Mouse (Mus musculus): ENCODE data around the gene Col6a2. TPM values are rescaled to one million over a fixed set of nuclear protein-coding genes. Genes with fewer than 3 reads are reported as not detected.

The Col6a2 gene
- polyA plus RNA-seq, 1 experiment from 2014 or later = 101 TPM

- 68% methylated on average over 20 of the region's 20 CpGs for WGBS
- Histone ChIP-seq H3K27ac (ENCODE audit: low read depth, low read length) (peak overlapping the region; percentile 35; the same call in 1 of the 2 replicates), H3K4me3 (ENCODE audit: low read depth, low read length) (no peak overlapping the region), H3K4me2 (replicated peaks; ENCODE audit: low read depth) (no peak overlapping the region), H3K27me3 (replicated peaks; ENCODE audit: control insufficient read depth, insufficient read depth, low read length) (no peaks in the 10 kb centered on the region), H3K9me3 (ENCODE audit: control insufficient read depth) (no peaks in the 10 kb centered on the region), H3K9ac (ENCODE audit: low read depth, low read length) (no peak overlapping the region), H3K4me1 (replicated peaks; ENCODE audit: control insufficient read depth, insufficient read depth, low read length) (no peaks in the 10 kb centered on the region), H3K36me3 (ENCODE audit: control insufficient read depth, insufficient read depth) (no peaks in the 10 kb centered on the region)
- TF ChIP-seq CTCF (IDR thresholded peaks at IDR 0.05; ENCODE audit: low read depth) = no peak
- ATAC-seq = peak; percentile 51
Observed at GRCm38 (mm10) chr10:76664156-76665115, 41.0 kb upstream of the Col6a2 start.

DNA sequence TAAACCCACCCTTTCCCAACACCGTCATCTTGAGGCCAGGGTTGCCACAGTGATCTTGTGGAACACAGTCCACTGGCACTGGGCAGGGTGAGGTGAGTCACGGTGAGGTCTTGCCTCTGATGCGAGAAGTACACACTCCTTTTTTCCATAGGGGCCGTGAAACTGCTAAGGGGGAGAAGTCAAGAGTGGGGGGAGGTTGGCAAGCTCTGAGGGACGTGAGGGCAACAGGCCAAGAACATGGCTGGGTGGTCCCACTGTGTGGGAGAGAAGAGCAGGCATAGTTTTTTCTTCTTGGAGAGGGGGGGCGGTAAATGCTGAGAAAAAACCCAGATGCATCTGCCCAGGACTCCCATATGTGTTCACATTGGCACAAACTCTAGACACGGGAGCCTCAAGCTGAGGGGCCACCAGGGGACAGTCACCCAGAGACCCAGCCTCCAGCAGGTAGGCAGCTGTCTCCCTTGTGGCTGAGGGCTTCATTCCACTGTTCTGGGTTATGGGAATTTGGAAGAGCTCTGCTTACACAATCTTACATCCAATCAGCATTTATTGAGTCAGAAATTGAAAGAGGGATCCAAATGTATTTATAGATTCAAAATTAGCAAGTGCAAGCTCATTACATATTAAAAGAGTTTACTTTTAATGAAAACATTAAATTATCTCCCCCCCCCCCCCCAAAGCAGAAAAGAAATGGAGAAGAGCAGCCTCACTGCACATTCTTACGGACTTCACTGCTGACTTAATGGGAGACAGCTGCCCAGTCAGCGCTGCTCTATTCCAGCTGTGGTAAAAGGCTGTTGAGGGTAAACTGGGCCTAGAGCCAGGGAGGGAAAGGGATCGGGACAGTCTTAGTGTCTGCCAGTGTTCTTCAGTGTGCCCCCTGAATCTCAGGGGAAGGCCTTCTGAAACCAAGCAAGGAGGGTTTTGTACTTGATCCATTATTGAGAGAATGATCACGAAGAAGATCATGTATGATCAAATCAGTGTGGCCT is 30.2 kb upstream of the Col6a2 start:
- TF ChIP-seq CTCF (IDR thresholded peaks at IDR 0.05; ENCODE audit: low read depth) = no peak
- no peaks in the 10 kb centered on the region for H3K4me1 ChIP-seq (replicated peaks; ENCODE audit: control insufficient read depth, insufficient read depth, low read length)
- no peaks in the 10 kb centered on the region for H3K27me3 ChIP-seq (replicated peaks; ENCODE audit: control insufficient read depth, insufficient read depth, low read length)
- no peaks in the 10 kb centered on the region for H3K9me3 ChIP-seq (ENCODE audit: control insufficient read depth)
- no peak overlapping the region for H3K4me3 ChIP-seq (ENCODE audit: low read depth, low read length)
- H3K9ac ChIP-seq (ENCODE audit: low read depth, low read length) = no peak overlapping the region
- H3K4me2 ChIP-seq (replicated peaks; ENCODE audit: low read depth) = no peak overlapping the region
- no peaks in the 10 kb centered on the region for H3K36me3 ChIP-seq (ENCODE audit: control insufficient read depth, insufficient read depth)
- WGBS = 65% methylated on average over 11 of the region's 11 CpGs
- peak overlapping the region; percentile 41 for H3K27ac ChIP-seq (ENCODE audit: low read depth, low read length)
- peak; percentile 38; the same call in 1 of the 2 replicates for ATAC-seq

DNA sequence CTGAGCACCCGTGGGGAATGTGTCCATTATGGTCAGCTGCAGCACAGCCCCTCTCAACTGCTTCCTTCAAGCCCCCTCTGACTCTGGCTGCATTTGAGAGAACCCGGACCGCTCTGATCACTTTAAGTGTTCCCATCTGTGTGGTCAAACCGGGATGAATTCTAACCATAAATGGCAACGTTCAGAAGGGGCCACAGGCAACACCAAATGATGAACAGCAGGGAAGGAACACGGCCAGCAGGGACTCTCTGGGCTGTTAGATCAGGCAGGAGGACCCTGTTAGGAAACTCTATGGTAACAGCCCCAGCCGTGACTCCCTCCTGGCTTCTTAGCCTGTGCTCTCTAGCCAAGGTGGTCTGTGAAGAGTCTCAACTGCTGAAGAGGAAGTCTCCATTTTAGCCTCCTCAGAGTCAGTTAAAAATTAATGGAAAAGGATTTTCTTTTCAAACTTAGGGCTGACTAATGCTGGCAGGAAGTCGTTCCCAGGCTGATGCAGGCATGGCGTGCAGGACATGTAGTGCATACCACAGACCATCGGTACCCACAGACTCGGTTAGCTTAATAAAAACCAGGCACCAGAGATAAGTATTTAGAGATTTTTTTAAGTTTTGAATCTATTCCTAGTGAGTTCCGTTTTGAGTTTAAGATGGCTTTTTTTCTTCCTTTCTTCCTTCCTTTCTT is 27.4 kb upstream of the Col6a2 start:
- Histone ChIP-seq H3K9me3 (ENCODE audit: control insufficient read depth) (no peaks in the 10 kb centered on the region), H3K4me2 (replicated peaks; ENCODE audit: low read depth) (no peak overlapping the region)
- 0 out of 2 replicates have a peak, but pooled peaks have one; percentile 41 for ATAC-seq

GRCm38 (mm10) chr10:76648738-76649137 is 25.3 kb upstream of the Col6a2 start:
- H3K36me3 ChIP-seq (ENCODE audit: control insufficient read depth, insufficient read depth) = no peaks in the 10 kb centered on the region
- no peak overlapping the region for H3K4me2 ChIP-seq (replicated peaks; ENCODE audit: low read depth)
- H3K27me3 ChIP-seq (replicated peaks; ENCODE audit: control insufficient read depth, insufficient read depth, low read length) = no peaks in the 10 kb centered on the region
- no peak overlapping the region for H3K9ac ChIP-seq (ENCODE audit: low read depth, low read length)
- no peaks in the 10 kb centered on the region for H3K9me3 ChIP-seq (ENCODE audit: control insufficient read depth)
- no peak for ATAC-seq
- no peak for TF ChIP-seq CTCF (IDR thresholded peaks at IDR 0.05; ENCODE audit: low read depth)
- no peak overlapping the region for H3K27ac ChIP-seq (ENCODE audit: low read depth, low read length)
- 90% methylated on average over 10 of the region's 10 CpGs for WGBS
- H3K4me1 ChIP-seq (replicated peaks; ENCODE audit: control insufficient read depth, insufficient read depth, low read length) = no peaks in the 10 kb centered on the region
- no peak overlapping the region for H3K4me3 ChIP-seq (ENCODE audit: low read depth, low read length)

More for the DNA sequence above, 27.4 kb upstream of the Col6a2 start:
- Histone ChIP-seq H3K4me1 (replicated peaks; ENCODE audit: control insufficient read depth, insufficient read depth, low read length) (no peaks in the 10 kb centered on the region), H3K27me3 (replicated peaks; ENCODE audit: control insufficient read depth, insufficient read depth, low read length) (no peaks in the 10 kb centered on the region), H3K36me3 (ENCODE audit: control insufficient read depth, insufficient read depth) (no peaks in the 10 kb centered on the region), H3K4me3 (ENCODE audit: low read depth, low read length) (no peak overlapping the region), H3K9ac (ENCODE audit: low read depth, low read length) (no peak overlapping the region), H3K27ac (ENCODE audit: low read depth, low read length) (peak overlapping the region; percentile 54)
- WGBS = 40% methylated on average over 12 of the region's 12 CpGs
- 0 out of 2 replicates have a peak, but pooled peaks have one; percentile 5 for TF ChIP-seq CTCF (IDR thresholded peaks at IDR 0.05; ENCODE audit: low read depth)

- no peaks in the 10 kb centered on the region for H3K4me1 ChIP-seq (replicated peaks; ENCODE audit: control insufficient read depth, insufficient read depth, low read length)
- ATAC-seq = no peak
- H3K27ac ChIP-seq (ENCODE audit: low read depth, low read length) = no peak overlapping the region
- no peak for TF ChIP-seq CTCF (IDR thresholded peaks at IDR 0.05; ENCODE audit: low read depth)
- H3K4me3 ChIP-seq (ENCODE audit: low read depth, low read length) = no peak overlapping the region
- H3K9ac ChIP-seq (ENCODE audit: low read depth, low read length) = no peak overlapping the region
- no peaks in the 10 kb centered on the region for H3K36me3 ChIP-seq (ENCODE audit: control insufficient read depth, insufficient read depth)
- no peaks in the 10 kb centered on the region for H3K9me3 ChIP-seq (ENCODE audit: control insufficient read depth)
- no peaks in the 10 kb centered on the region for H3K27me3 ChIP-seq (replicated peaks; ENCODE audit: control insufficient read depth, insufficient read depth, low read length)
- H3K4me2 ChIP-seq (replicated peaks; ENCODE audit: low read depth) = no peak overlapping the region
- 53% methylated on average over 3 of the region's 3 CpGs for WGBS
Observed at GRCm38 (mm10) chr10:76647390-76647789, 24.0 kb upstream of the Col6a2 start.
